Mouse (Mus musculus) intestine, embryonic 14.5 days (tissue): Measurements from ENCODE around the gene Trmt112. TPM values are rescaled to one million over a fixed set of nuclear protein-coding genes. Genes with fewer than 3 reads are reported as not detected.

Source experiments
- ATAC-seq: fragments of 200-750 bp; cut with Nextera tagmentation; replicated peaks from 2 replicates; pipeline ENCODE4 v1.8.0; 2017; ENCODE audit warnings: low read depth, moderate number of reproducible peaks, moderate TSS enrichment, moderate library complexity; ENCODE audit not compliant: low FRiP score, low TSS enrichment
- DNase-seq: peaks from one replicate; pipeline ENCODE4 v3.0.0-alpha.2; 2018; ENCODE audit warnings: low spot score
- H3K27ac ChIP-seq: fragments of 300-500 bp; sonication (generic); 2 replicates; pipeline ENCODE4 v1.5.1; 2014; ENCODE audit warnings: low read depth, mild to moderate bottlenecking, control low read depth
- H3K27me3 ChIP-seq: fragments of 300-500 bp; sonication (generic); replicated peaks from 2 replicates; pipeline ENCODE4 v1.6.1; 2014; ENCODE audit warnings: low read length, control low read depth; ENCODE audit not compliant: control insufficient read depth, insufficient read depth
- H3K36me3 ChIP-seq: fragments of 300-500 bp; sonication (generic); 2 replicates; pipeline ENCODE4 v1.6.1; 2014; ENCODE audit warnings: low read length, control low read depth; ENCODE audit not compliant: control insufficient read depth, insufficient read depth
- H3K4me1 ChIP-seq: fragments of 300-500 bp; sonication (generic); replicated peaks from 2 replicates; pipeline ENCODE4 v1.6.1; 2014; ENCODE audit warnings: low read length, control low read depth, mixed read lengths; ENCODE audit not compliant: control insufficient read depth, insufficient read depth
- H3K4me2 ChIP-seq: fragments of 300-500 bp; sonication (generic); 2 replicates; pipeline ENCODE4 v1.6.1; 2014; ENCODE audit warnings: low read length
- H3K4me3 ChIP-seq: fragments of 300-500 bp; sonication (generic); 2 replicates; pipeline ENCODE4 v1.5.1; 2014; ENCODE audit warnings: low read depth, low read length, control low read depth, mixed read lengths
- H3K9ac ChIP-seq: fragments of 300-500 bp; sonication (generic); 2 replicates; pipeline ENCODE4 v1.6.1; 2014; ENCODE audit warnings: mild to moderate bottlenecking, low read length
- H3K9me3 ChIP-seq: fragments of 300-500 bp; sonication (generic); 2 replicates; pipeline ENCODE4 v1.6.1; 2016; ENCODE audit warnings: low read length, control low read depth; ENCODE audit not compliant: control insufficient read depth
- WGBS: fragments of 180-500 bp; shearing (Covaris S2); extraction: QIAGEN DNeasy Blood & Tissue Kit; methylation state at CpG from one replicate; pipeline ENCODE4 v1.1.7; 2014; 5-methylcytosine and 5-hydroxymethylcytosine counted together
- polyA plus RNA-seq: library from polyadenylated mRNA; unstranded; fragments of >200 nt; fragmentation: Nextera tagmentation; extraction: Ambion mirVana; gene quantifications from 2 replicates; pipeline ENCODE4 v1.2.1, GENCODE M21; 2014

Trmt112 gene
- polyA plus RNA-seq, 1 experiment from 2014 or later, result 136 TPM

DNA sequence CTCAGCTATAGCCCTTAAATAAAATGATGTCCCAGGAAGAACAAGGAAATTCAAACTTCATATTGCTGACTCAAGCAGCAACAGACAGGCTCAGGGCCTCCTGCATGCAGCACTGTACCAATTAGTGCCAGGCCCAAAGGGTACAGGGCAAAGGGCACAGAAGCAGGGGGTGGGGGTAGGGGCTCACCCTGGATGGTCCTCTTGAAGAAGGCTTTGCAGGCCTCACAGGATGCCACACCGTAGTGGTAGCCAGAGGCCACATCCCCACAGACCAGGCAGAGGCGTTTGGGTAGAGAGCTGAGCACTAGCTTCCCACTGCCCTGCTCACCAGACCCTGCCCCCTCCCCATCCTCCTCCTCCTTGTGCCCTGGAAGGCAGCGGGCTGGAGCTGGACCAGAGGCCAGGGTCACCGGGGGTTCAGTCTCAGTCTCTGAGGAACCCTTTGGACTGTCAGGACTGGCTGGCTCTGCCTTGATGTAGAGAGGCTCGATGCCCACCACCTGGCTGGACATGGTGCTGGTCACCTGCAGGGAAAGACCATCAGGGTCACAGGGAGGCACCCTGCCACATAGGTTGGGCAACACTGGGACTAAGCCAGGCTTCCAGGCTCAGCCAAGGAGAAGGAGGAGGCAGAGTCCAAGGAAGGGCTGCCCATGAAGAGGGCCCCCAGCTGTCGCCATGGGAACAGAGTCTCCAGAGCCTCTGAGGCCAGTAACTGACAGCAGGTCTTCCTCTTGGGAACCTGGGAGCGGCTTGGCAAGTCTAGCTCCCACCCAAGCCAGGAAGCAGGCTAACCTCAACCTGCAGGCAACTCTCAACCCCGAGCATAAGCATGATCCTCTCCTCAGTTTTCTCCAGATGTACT, 10.6 kb downstream of the Trmt112 start:
- Histone ChIP-seq H3K4me2 (peak overlapping the region; percentile 87), H3K36me3 (peaks cover 5% of the 10 kb centered on the region), H3K27me3 (peaks cover 22% of the 10 kb centered on the region), H3K9me3 (no peaks in the 10 kb centered on the region), H3K9ac (peak overlapping the region; percentile 61), H3K4me3 (peak overlapping the region; percentile 54), H3K4me1 (peaks cover 14% of the 10 kb centered on the region), H3K27ac (peak overlapping the region; percentile 55)
- 26% methylated on average over 8 of the region's 8 CpGs for WGBS
- ATAC-seq (peak; percentile 6; the same call in 1 of the 2 replicates), DNase-seq (no peak)

DNA sequence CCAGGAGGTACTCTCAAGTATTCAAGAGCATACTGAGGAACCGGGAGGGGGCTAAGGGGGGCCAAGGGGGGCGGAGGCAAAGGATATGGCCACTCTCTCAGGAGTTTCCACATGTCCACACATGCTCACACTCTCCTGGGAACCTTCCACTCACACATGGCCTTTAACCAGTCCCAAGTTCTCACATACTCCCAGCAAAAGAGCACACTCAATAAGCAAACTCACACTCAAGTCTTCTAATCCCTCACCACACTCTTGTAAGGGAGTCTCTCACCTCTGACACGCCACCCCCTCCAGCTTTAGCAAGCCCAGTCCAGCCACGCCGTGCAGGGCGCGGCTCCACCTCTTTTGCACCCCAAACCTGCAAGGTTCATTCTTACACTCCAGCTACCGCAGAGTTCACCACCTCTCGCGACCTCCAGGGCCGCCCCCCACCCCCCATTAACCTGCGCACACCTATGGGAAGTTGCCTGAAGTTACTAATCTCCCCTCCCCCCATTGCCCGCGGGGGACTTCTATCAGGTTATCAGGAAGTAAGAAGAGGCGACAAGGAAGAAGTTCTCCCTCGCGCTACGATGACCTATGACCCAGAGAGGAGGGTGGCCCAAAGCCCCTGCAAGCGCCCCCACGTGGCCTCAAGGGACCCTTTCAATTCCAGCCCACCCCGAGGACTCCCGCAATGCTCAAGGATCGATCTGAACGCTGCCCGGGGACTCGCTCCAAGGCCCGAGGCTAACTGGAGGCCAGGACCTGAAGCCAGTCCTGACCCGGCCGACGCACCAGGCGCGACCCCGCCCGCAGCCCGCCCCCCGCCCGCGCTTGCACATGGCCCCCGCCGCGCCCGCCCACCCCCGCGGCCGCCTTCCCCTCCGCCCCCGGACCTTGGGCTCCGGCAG, 11.5 kb downstream of the Trmt112 start:
- Histone ChIP-seq H3K27me3 (peaks cover 31% of the 10 kb centered on the region), H3K4me1 (peaks cover 20% of the 10 kb centered on the region), H3K4me3 (peak overlapping the region; percentile 54), H3K9ac (peak overlapping the region; percentile 61), H3K36me3 (peaks cover 5% of the 10 kb centered on the region), H3K27ac (peak overlapping the region; percentile 55), H3K4me2 (peak overlapping the region; percentile 87), H3K9me3 (no peaks in the 10 kb centered on the region)
- peak; percentile 1 for ATAC-seq
- DNase-seq, result peak; percentile 80
- under 1% methylated on average over 41 of the region's 48 CpGs for WGBS

DNA sequence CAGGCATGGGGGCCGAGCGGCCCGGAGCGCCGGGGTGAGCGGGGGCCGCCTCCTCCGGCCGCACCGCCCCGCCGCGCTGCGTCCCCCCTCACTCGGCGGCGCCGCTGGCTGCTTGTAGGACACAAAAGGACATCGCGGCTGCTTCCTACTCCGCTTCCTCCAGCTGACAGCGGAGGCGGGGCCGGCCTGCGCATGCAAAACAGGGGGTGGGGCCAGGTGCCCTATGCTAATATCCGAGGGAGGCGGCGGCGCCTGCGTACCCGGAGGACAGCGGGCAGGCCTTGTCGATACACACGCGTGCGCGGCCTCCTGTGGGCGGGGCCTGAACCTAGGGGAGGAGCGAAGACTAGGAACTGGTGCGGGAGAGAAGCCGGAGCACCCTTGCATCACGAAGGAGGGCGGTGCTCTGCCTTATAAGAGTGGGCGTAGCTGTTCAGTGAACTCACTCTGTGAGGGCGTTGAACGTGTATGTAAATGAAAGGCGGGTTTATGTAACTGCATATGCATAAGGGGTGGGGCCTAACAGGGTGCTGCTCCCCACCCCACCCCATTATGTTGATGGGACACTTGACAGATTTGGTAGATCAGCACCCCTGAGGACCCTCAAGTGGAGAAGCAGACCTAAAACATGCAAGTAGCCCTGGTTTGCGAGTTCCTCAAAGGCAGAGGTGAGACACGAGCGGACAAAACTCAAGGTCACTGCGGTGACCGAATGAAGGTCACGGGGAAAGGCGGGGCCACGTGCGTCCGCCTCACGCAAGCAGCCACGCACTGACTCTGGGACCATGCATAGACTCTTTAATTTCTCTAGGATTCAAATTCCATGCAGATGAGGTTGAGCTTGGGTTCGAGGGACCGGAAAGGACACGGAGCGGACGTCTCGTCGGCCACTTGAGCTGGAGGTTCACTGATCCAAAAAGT, 12.4 kb downstream of the Trmt112 start, which contains the start of gene Esrra:
Gene Esrra, minus strand, starts transcription at position 167 of the 921 bp plus-strand sequence.
- H3K4me3 ChIP-seq, result peak within 1 kb of the TSS; percentile 54
- ATAC-seq, result peak; percentile 92
- peak; percentile 100 for DNase-seq
- peaks cover 20% of the 10 kb centered on the region for H3K4me1 ChIP-seq
- peaks cover 5% of the 10 kb centered on the region; the same call in 1 of the 2 replicates for H3K36me3 ChIP-seq
- peak within 1 kb of the TSS; percentile 55 for H3K27ac ChIP-seq
- peak within 1 kb of the TSS; percentile 61 for H3K9ac ChIP-seq
- H3K9me3 ChIP-seq, result no peaks in the 10 kb centered on the region
- peaks cover 40% of the 10 kb centered on the region for H3K27me3 ChIP-seq
- H3K4me2 ChIP-seq, result peak within 1 kb of the TSS; percentile 87
- WGBS, result under 1% methylated on average over 61 of the region's 66 CpGs

DNA sequence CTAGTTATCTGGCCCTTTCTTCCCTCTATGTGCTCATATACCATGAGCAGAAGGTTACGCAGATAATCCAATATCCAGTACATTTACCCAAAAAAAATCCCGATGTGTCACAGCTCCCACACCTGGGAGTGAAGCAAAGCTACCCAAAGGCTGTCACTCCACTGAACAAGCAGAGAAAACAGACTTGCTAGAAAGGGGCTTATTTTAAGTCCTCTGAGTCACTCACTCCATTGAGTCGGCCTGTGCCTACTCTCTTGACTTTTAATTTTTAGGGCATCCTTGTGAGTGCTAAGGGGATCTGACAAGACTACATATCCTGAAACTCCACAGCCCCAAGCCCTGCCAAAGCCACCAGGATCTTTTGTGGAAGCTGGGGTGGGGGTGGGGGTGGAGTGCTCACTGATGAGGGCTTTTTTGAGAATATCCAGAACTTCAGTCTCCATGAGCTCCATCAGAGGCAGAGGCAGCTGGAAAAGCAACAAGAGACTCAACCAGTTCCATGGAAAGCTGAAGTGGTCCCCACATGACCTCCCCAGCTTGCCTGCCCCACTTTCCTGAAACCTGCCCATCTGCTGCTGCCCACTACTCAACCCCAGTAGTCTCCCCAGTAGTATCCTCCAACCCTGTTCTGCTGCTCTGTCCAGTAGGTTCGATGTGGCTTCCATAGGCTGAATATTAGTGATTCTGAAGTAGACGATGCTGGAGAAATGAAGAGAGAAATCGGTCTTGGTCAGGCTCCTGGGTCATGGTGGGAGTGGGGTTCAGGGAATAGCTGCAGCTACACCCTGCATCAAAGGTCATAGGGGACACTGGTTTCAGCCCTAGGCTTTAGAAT, 13.6 kb downstream of the Trmt112 start:
- Histone ChIP-seq H3K4me1 (peaks cover 20% of the 10 kb centered on the region), H3K27ac (no peak overlapping the region), H3K9me3 (no peaks in the 10 kb centered on the region), H3K4me2 (no peak overlapping the region), H3K36me3 (peaks cover 5% of the 10 kb centered on the region; the same call in 1 of the 2 replicates), H3K4me3 (no peak overlapping the region), H3K9ac (no peak overlapping the region), H3K27me3 (peaks cover 52% of the 10 kb centered on the region)
- no peak for ATAC-seq
- no peak for DNase-seq
- WGBS, result 58% methylated on average over 6 of the region's 6 CpGs

DNA sequence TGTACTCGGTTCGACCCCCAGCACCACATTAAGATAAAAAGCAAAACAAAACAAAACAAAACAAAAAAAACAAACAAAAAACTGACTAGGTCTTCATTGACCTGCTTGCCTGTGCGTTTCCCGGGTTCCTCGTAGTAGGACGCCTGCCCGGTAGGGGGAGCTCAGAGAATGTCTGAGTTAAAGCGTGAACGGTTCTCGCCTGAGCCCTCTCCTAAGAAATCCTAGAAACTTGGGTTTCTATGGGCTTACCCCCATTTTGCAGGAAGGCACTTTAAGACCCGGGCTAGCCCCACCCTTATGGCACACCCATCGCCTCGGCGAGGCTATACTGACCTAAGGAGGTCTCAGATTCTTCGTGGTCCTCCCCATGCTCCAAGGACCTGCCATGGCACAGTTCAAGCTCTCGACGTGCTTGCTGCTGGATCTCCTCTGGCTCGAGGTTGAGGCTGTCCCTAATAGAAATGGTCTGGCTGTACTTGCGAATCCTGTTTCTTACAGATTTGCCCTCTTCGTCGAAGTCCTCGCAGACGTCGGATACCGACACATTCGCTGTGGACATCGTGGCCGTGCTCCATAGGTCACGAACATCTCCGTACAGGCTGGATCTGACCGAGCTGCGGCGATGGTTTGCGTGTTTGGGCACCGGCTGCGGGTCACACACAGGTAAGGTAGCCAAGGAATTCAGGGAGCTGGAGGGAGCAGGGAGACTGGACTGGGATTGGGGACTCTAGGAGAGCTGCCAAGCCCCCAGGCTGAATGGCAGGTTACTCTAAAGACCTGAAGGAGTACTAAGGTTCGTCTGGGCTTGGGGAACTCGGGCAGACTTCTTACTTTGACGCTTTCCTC, 15.2 kb downstream of the Trmt112 start:
- DNase-seq, result peak; percentile 90
- no peak for ATAC-seq
- peaks cover 62% of the 10 kb centered on the region for H3K27me3 ChIP-seq
- H3K4me1 ChIP-seq, result peaks cover 18% of the 10 kb centered on the region
- no peaks in the 10 kb centered on the region for H3K9me3 ChIP-seq
- 5% methylated on average over 39 of the region's 39 CpGs for WGBS
- no peak overlapping the region for H3K9ac ChIP-seq
- H3K36me3 ChIP-seq, result no peaks in the 10 kb centered on the region
- no peak overlapping the region for H3K27ac ChIP-seq
- H3K4me2 ChIP-seq, result peak overlapping the region; percentile 40
- H3K4me3 ChIP-seq, result peak overlapping the region; percentile 14

DNA sequence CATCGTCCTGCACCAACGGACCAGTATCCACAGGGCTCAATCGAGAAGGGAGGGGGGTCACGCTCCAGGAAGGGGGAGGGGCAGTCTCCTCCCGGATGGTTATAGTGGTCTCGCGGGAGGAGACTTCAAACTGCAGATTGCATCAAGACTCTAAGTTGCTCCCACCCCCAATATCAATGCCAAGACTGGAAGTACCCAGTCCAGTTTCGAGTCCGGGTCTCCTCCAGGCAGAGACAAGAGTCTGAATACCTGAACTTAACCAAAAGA, 15.7 kb downstream of the Trmt112 start, which contains the start of gene Catsperz:
Gene Catsperz, minus strand, starts transcription at position 74 of the 267 bp plus-strand sequence.
- Histone ChIP-seq H3K9ac (no peak within 1 kb of the TSS), H3K27me3 (peaks cover 65% of the 10 kb centered on the region), H3K9me3 (no peaks in the 10 kb centered on the region), H3K4me3 (peak within 1 kb of the TSS; percentile 14), H3K4me1 (peaks cover 12% of the 10 kb centered on the region), H3K36me3 (no peaks in the 10 kb centered on the region), H3K4me2 (peak within 1 kb of the TSS; percentile 40), H3K27ac (no peak within 1 kb of the TSS)
- 6% methylated on average over 9 of the region's 9 CpGs for WGBS
- DNase-seq, result no peak
- no peak for ATAC-seq
